Mouse (Mus musculus): ENCODE measurements around the gene Otog. TPM values are rescaled to one million over a fixed set of nuclear protein-coding genes. Genes with fewer than 3 reads are reported as not detected.

Otog gene
- polyA plus RNA-seq, 1 experiment from 2014 or later = 0.49 TPM

- ATAC-seq (ENCODE audit: insufficient number of reproducible peaks, low FRiP score, low TSS enrichment, low read depth) = no peak
- H3K36me3 ChIP-seq = no peaks in the 10 kb centered on the region
- no peak overlapping the region for H3K9ac ChIP-seq
- no peak overlapping the region for H3K4me3 ChIP-seq (replicated peaks)
- H3K27ac ChIP-seq (replicated peaks) = no peak overlapping the region
- H3K27me3 ChIP-seq = no peaks in the 10 kb centered on the region
- H3K9me3 ChIP-seq (replicated peaks) = no peaks in the 10 kb centered on the region
- WGBS = 40% methylated on average over 4 of the region's 4 CpGs
- no peaks in the 10 kb centered on the region for H3K4me1 ChIP-seq
- H3K4me2 ChIP-seq (replicated peaks) = no peak overlapping the region
Observed at GRCm38 (mm10) chr7:46226936-46227335, 13.9 kb upstream of the Otog start.

GRCm38 (mm10) chr7:46235948-46236347, 4.8 kb upstream of the Otog start:
- Histone ChIP-seq H3K9ac (no peak overlapping the region), H3K36me3 (no peaks in the 10 kb centered on the region), H3K4me3 (replicated peaks) (no peak overlapping the region), H3K4me1 (no peaks in the 10 kb centered on the region), H3K27ac (replicated peaks) (no peak overlapping the region), H3K4me2 (replicated peaks) (no peak overlapping the region), H3K9me3 (replicated peaks) (no peaks in the 10 kb centered on the region), H3K27me3 (no peaks in the 10 kb centered on the region)
- 69% methylated on average over 18 of the region's 18 CpGs for WGBS
- ATAC-seq (ENCODE audit: insufficient number of reproducible peaks, low FRiP score, low TSS enrichment, low read depth) = no peak

DNA sequence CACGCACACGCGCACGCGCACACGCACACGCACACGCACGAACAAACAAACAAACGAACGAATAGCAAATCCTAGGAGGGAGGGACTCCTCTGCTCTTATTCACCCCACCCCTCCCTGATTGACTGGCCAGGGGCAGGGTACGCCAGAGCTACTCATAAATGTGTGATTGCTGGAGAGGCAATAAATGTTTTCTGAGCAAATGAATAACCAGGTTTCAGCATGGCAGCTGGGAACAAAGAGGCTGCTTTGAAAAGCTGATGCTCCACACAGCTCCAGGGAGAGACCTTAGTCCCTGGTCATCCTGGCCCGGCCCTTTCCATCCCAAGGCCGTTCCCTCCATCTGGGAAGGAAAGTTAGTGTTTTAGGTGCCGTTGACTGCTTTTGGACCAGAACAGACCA, 4.4 kb upstream of the Otog start:
- Histone ChIP-seq H3K9me3 (replicated peaks) (no peaks in the 10 kb centered on the region), H3K4me1 (no peaks in the 10 kb centered on the region), H3K4me3 (replicated peaks) (no peak overlapping the region), H3K4me2 (replicated peaks) (no peak overlapping the region), H3K36me3 (no peaks in the 10 kb centered on the region), H3K9ac (no peak overlapping the region), H3K27me3 (no peaks in the 10 kb centered on the region), H3K27ac (replicated peaks) (no peak overlapping the region)
- no peak for ATAC-seq (ENCODE audit: insufficient number of reproducible peaks, low FRiP score, low TSS enrichment, low read depth)
- WGBS = 81% methylated on average over 15 of the region's 15 CpGs

- WGBS = 51% methylated on average over 7 of the region's 7 CpGs
- Histone ChIP-seq H3K4me3 (replicated peaks) (no peak overlapping the region), H3K4me2 (replicated peaks) (no peak overlapping the region), H3K27me3 (no peaks in the 10 kb centered on the region), H3K9ac (no peak overlapping the region), H3K27ac (replicated peaks) (no peak overlapping the region), H3K36me3 (no peaks in the 10 kb centered on the region), H3K9me3 (replicated peaks) (no peaks in the 10 kb centered on the region), H3K4me1 (no peaks in the 10 kb centered on the region)
- no peak for ATAC-seq (ENCODE audit: insufficient number of reproducible peaks, low FRiP score, low TSS enrichment, low read depth)
Observed at GRCm38 (mm10) chr7:46237192-46237591, 3.6 kb upstream of the Otog start.

DNA sequence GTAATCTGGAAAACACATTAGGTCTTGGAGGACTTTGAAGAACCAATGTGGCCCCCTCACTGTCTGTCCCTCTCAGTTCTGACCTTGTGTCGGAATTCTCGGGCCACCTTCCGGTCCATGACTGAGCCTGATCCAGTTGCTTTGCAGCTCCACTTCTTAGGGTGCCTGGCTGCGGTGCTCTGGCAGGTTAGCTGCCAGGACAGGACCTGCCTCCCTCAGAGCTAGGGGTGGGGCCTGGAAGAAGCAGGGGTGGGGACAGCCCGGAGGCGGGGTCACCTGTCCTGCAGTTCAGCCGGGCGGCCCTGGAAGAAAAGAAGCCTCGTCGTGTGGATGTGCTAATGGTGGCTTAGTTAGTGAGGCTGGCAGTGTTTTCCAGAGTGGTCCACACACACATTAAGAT, 2.4 kb upstream of the Otog start, which contains the start of gene Ush1c:
TSS of gene Ush1c (minus strand) at position 158 of the 400 bp plus-strand sequence.
- Histone ChIP-seq H3K4me3 (replicated peaks) (no peak within 1 kb of the TSS), H3K27me3 (no peaks in the 10 kb centered on the region), H3K9ac (no peak within 1 kb of the TSS), H3K4me1 (no peaks in the 10 kb centered on the region), H3K27ac (replicated peaks) (no peak within 1 kb of the TSS), H3K36me3 (no peaks in the 10 kb centered on the region), H3K4me2 (replicated peaks) (no peak within 1 kb of the TSS), H3K9me3 (replicated peaks) (no peaks in the 10 kb centered on the region)
- 28% methylated on average over 10 of the region's 10 CpGs for WGBS
- ATAC-seq (ENCODE audit: insufficient number of reproducible peaks, low FRiP score, low TSS enrichment, low read depth) = no peak; the same call in 1 of the 2 replicates

GRCm38 (mm10) chr7:46240091-46240490, 696 bp upstream of the Otog start:
- Histone ChIP-seq H3K27me3 (no peaks in the 10 kb centered on the region), H3K27ac (replicated peaks) (no peak overlapping the region), H3K36me3 (no peaks in the 10 kb centered on the region), H3K4me2 (replicated peaks) (no peak overlapping the region), H3K9ac (no peak overlapping the region), H3K4me1 (no peaks in the 10 kb centered on the region), H3K9me3 (replicated peaks) (no peaks in the 10 kb centered on the region), H3K4me3 (replicated peaks) (no peak overlapping the region)
- ATAC-seq (ENCODE audit: insufficient number of reproducible peaks, low FRiP score, low TSS enrichment, low read depth) = no peak
- WGBS = 83% methylated on average over 4 of the region's 4 CpGs

GRCm38 (mm10) chr7:46246876-46247275, 6.1 kb downstream of the Otog start:
- Histone ChIP-seq H3K27me3 (no peaks in the 10 kb centered on the region), H3K9ac (no peak overlapping the region), H3K27ac (replicated peaks) (no peak overlapping the region), H3K4me1 (no peaks in the 10 kb centered on the region), H3K4me2 (replicated peaks) (no peak overlapping the region), H3K4me3 (replicated peaks) (no peak overlapping the region), H3K9me3 (replicated peaks) (no peaks in the 10 kb centered on the region), H3K36me3 (no peaks in the 10 kb centered on the region)
- ATAC-seq (ENCODE audit: insufficient number of reproducible peaks, low FRiP score, low TSS enrichment, low read depth) = no peak

- Histone ChIP-seq H3K4me2 (replicated peaks) (no peak overlapping the region), H3K9ac (no peak overlapping the region), H3K27ac (replicated peaks) (no peak overlapping the region), H3K4me1 (no peaks in the 10 kb centered on the region), H3K9me3 (replicated peaks) (no peaks in the 10 kb centered on the region), H3K4me3 (replicated peaks) (no peak overlapping the region), H3K27me3 (no peaks in the 10 kb centered on the region), H3K36me3 (no peaks in the 10 kb centered on the region)
- WGBS = 86% methylated on average over 3 of the region's 3 CpGs
- no peak for ATAC-seq (ENCODE audit: insufficient number of reproducible peaks, low FRiP score, low TSS enrichment, low read depth)
Observed at GRCm38 (mm10) chr7:46247606-46248005, 6.8 kb downstream of the Otog start.

DNA sequence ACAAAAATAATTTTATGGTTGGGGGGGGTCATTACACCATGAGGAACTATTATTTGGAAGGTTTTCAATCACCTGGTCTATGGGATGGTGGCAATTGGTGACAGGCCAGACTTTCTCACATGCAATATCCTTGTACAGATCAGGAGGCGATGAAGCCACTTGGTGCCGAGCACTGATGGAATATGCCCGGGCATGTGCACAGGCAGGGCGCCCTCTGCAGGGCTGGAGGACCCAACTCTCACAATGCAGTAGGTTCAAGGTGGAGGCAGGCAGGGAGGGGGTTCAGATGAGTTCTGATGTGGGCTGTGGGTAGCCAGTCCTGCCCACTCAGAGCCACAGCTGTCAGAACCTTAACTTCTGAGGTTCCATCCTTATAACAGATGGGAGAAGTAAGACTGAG, 11.1 kb downstream of the Otog start:
- Histone ChIP-seq H3K9ac (no peak overlapping the region), H3K4me2 (replicated peaks) (no peak overlapping the region), H3K27ac (replicated peaks) (no peak overlapping the region), H3K9me3 (replicated peaks) (no peaks in the 10 kb centered on the region), H3K4me3 (replicated peaks) (no peak overlapping the region), H3K4me1 (no peaks in the 10 kb centered on the region), H3K36me3 (no peaks in the 10 kb centered on the region), H3K27me3 (no peaks in the 10 kb centered on the region)
- no peak for ATAC-seq (ENCODE audit: insufficient number of reproducible peaks, low FRiP score, low TSS enrichment, low read depth)
- WGBS = 74% methylated on average over 4 of the region's 4 CpGs

DNA sequence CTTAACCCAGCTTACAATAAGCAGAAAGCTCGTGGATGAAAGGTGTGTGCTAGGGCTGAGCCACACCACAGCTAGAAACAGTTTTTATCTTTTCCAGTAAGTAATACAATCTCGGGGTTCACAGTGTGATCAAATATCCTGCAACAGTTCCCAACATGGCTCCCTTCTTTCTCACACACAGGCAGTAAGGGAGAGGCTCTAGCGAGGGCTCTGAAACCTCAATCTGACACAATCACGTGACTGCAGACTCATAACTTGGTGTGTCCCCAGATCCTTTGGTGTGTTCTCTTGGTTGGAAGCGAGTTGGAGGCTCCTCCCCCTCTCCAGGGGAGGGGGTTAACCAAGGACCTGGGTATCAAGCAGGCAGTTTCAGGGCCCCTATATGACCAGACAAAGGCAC, 35.4 kb downstream of the Otog start:
- H3K4me1 ChIP-seq = no peaks in the 10 kb centered on the region
- 0 out of 2 replicates have a peak, but pooled peaks cover 3% of the 10 kb centered on the region for H3K27me3 ChIP-seq
- no peaks in the 10 kb centered on the region for H3K36me3 ChIP-seq
- no peaks in the 10 kb centered on the region for H3K9me3 ChIP-seq (replicated peaks)
- no peak overlapping the region for H3K9ac ChIP-seq
- 47% methylated on average over 5 of the region's 5 CpGs for WGBS
- no peak overlapping the region for H3K4me3 ChIP-seq (replicated peaks)
- H3K4me2 ChIP-seq (replicated peaks) = no peak overlapping the region
- no peak for ATAC-seq (ENCODE audit: insufficient number of reproducible peaks, low FRiP score, low TSS enrichment, low read depth)
- H3K27ac ChIP-seq (replicated peaks) = no peak overlapping the region

- Histone ChIP-seq H3K27ac (replicated peaks) (no peak overlapping the region), H3K4me1 (no peaks in the 10 kb centered on the region), H3K9me3 (replicated peaks) (no peaks in the 10 kb centered on the region), H3K9ac (no peak overlapping the region), H3K36me3 (no peaks in the 10 kb centered on the region), H3K4me3 (replicated peaks) (no peak overlapping the region), H3K4me2 (replicated peaks) (no peak overlapping the region), H3K27me3 (0 out of 2 replicates have a peak, but pooled peaks cover 3% of the 10 kb centered on the region)
- ATAC-seq (ENCODE audit: insufficient number of reproducible peaks, low FRiP score, low TSS enrichment, low read depth) = no peak
- 14% methylated on average over 6 of the region's 6 CpGs for WGBS
Observed at GRCm38 (mm10) chr7:46279946-46280345, 39.2 kb downstream of the Otog start.

DNA sequence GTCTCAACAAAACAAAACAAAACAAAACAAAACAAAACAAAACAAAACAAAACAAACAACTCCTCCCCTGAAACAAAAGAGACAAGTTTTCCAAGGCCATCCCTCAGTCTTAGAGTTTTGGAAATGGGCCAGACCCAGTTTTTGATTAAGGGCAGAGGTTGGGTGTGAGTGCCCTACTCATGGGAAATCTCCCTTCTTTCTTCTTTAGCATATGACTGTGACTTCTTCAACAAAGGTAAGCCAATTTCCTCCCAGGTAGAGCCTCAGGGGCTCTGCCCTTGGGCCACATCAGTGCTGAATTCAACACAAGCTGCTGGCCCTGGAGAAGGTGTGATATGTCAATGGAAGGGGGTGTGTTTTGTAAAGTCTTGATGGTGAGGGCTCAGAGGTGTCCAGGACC, 40.1 kb downstream of the Otog start:
- no peak for ATAC-seq (ENCODE audit: insufficient number of reproducible peaks, low FRiP score, low TSS enrichment, low read depth)
- H3K4me2 ChIP-seq (replicated peaks) = no peak overlapping the region
- H3K27ac ChIP-seq (replicated peaks) = no peak overlapping the region
- no peaks in the 10 kb centered on the region for H3K9me3 ChIP-seq (replicated peaks)
- no peak overlapping the region for H3K9ac ChIP-seq
- H3K4me3 ChIP-seq (replicated peaks) = no peak overlapping the region
- 0 out of 2 replicates have a peak, but pooled peaks cover 3% of the 10 kb centered on the region for H3K27me3 ChIP-seq
- H3K4me1 ChIP-seq = no peaks in the 10 kb centered on the region
- H3K36me3 ChIP-seq = no peaks in the 10 kb centered on the region
